Mouse (Mus musculus): Measurements from ENCODE around the gene Gtdc1. TPM values are rescaled to one million over a fixed set of nuclear protein-coding genes. Genes with fewer than 3 reads are reported as not detected.

Gtdc1 gene
- polyA plus RNA-seq, 1 experiment = 7.2 TPM

DNA sequence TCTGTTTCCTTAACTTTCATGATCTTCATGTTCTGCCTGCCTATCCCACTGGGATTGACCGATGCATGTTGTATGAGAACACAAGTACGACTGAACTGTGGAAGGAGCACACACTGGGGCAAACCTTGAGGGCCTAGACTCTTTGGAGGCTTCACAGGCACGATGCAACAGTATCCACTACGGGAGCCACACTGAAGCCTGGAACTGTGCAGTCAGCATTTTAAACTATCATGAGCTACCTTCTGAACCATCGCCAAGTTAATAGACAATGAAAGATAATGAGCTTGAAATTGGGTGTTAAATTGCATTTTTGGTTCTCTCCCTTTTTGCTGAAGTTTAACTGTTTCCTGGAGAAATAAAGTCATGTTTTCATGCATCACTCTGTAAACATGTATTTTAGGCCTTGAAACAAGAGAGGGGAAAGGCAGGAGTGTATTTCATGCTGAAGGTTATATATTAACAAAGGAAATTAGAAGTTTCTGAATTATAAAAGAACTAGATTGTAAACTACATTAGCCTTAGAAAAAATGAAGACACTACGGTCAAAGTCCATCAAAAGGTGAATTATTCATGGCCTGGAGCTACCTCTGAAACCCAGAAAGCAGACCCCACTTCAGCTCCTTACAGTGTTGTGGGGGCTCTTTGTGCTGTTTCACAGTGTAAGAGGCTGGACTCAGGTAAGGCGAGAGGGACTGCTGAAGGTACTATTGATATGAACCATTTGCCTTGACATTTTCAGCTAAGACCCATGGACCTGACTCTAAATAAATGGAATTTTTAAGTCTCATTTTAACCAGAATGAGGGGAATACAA lies 358.1 kb downstream of the Gtdc1 start:
- Histone ChIP-seq H3K27ac (ENCODE audit: insufficient read depth, low read depth, low read length) (peak overlapping the region; percentile 65), H3K4me3 (ENCODE audit: insufficient read depth, low read depth, low read length) (no peak overlapping the region), H3K4me1 (ENCODE audit: control insufficient read depth, insufficient read depth, low read length) (peaks cover 7% of the 10 kb centered on the region; the same call in 1 of the 2 replicates), H3K36me3 (ENCODE audit: control insufficient read depth, insufficient read depth, low read length) (no peaks in the 10 kb centered on the region), H3K27me3 (replicated peaks; ENCODE audit: control insufficient read depth, insufficient read depth, low read length) (no peaks in the 10 kb centered on the region)
- DNase-seq = peak; percentile 81
- TF ChIP-seq CTCF (conservative IDR thresholded peaks at IDR 0.05; ENCODE audit: insufficient read depth, insufficient read length, low read depth, low read length) (no peak), POLR2A (IDR thresholded peaks at IDR 0.05; ENCODE audit: low read depth, low read length) (no peak)
- WGBS = 52% methylated on average over 7 of the region's 7 CpGs

DNA sequence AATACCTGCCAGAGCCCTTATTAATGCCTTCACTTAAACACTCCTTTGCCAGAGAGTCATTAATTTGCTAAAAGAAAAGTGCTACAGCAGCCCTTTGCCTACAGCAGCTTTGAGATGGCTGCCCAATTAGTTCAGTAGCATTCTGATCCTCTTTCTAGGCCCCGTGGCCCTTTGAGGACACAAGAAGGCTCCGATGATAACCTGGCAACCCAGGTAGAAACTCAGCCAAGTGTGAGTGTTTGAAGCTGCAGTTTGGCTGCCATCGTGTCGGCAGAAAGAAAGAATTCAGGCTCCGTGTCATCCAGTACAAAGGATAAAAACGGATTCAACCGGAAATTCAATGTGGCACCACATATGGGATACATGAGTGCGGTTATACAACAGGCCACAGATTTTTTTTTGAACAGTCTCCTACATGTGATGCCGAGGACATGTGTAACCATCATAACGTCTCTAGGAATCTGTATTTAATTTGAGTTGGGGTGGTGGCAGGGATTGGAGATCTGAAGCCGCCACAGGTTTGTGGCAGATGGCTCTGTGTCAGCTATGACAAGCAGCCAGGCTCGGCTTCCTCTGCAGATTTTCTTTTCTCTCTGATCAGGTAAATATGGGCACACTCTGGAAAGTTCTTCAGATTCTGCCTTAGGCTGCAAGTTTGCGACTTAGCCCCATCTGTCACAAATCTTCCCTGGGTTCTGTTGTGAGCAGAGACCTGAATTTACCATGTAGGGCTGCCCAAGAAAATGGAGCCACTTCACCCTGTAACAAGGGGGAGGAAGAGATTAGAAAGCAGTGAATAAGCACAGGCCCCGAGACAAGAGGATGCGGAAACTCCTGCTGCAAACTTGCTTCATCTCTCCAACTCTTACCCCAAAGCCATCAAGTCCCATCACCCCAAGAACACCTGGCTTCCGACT lies 362.4 kb downstream of the Gtdc1 start:
- Histone ChIP-seq H3K27ac (ENCODE audit: insufficient read depth, low read depth, low read length) (no peak overlapping the region), H3K27me3 (replicated peaks; ENCODE audit: control insufficient read depth, insufficient read depth, low read length) (no peaks in the 10 kb centered on the region; the same call in 1 of the 2 replicates), H3K36me3 (ENCODE audit: control insufficient read depth, insufficient read depth, low read length) (no peaks in the 10 kb centered on the region), H3K4me1 (ENCODE audit: control insufficient read depth, insufficient read depth, low read length) (peaks cover 3% of the 10 kb centered on the region; the same call in 1 of the 2 replicates), H3K4me3 (ENCODE audit: insufficient read depth, low read depth, low read length) (no peak overlapping the region)
- 94% methylated on average over 16 of the region's 16 CpGs for WGBS
- DNase-seq = no peak
- TF ChIP-seq POLR2A (IDR thresholded peaks at IDR 0.05; ENCODE audit: low read depth, low read length) (no peak), CTCF (conservative IDR thresholded peaks at IDR 0.05; ENCODE audit: insufficient read depth, insufficient read length, low read depth, low read length) (no peak)

DNA sequence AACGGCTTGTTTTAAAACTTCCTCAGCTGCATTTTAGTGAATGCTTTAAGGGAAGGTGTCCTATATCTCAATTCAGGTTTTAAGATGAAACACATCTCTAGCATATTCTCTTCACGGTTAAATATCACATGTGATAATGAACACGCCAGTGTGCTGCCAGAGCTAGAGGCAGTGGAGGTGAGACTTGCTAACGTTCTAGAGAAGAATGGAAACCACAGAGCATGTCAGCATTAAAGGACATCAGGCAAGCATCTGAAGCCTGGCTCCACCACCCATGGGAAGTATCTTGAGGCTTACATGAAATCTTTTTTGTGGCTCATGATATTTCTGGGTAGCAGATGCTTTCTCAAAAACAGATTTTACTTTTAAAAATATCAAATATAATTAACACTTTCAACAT lies 365.7 kb downstream of the Gtdc1 start:
- H3K27ac ChIP-seq (ENCODE audit: insufficient read depth, low read depth, low read length) = no peak overlapping the region
- TF ChIP-seq CTCF (conservative IDR thresholded peaks at IDR 0.05; ENCODE audit: insufficient read depth, insufficient read length, low read depth, low read length) (no peak), POLR2A (IDR thresholded peaks at IDR 0.05; ENCODE audit: low read depth, low read length) (no peak)
- H3K4me1 ChIP-seq (ENCODE audit: control insufficient read depth, insufficient read depth, low read length) = no peaks in the 10 kb centered on the region
- no peaks in the 10 kb centered on the region; the same call in 1 of the 2 replicates for H3K27me3 ChIP-seq (replicated peaks; ENCODE audit: control insufficient read depth, insufficient read depth, low read length)
- no peak overlapping the region for H3K4me3 ChIP-seq (ENCODE audit: insufficient read depth, low read depth, low read length)
- DNase-seq = no peak
- H3K36me3 ChIP-seq (ENCODE audit: control insufficient read depth, insufficient read depth, low read length) = no peaks in the 10 kb centered on the region
- 92% methylated on average over 4 of the region's 4 CpGs for WGBS

DNA sequence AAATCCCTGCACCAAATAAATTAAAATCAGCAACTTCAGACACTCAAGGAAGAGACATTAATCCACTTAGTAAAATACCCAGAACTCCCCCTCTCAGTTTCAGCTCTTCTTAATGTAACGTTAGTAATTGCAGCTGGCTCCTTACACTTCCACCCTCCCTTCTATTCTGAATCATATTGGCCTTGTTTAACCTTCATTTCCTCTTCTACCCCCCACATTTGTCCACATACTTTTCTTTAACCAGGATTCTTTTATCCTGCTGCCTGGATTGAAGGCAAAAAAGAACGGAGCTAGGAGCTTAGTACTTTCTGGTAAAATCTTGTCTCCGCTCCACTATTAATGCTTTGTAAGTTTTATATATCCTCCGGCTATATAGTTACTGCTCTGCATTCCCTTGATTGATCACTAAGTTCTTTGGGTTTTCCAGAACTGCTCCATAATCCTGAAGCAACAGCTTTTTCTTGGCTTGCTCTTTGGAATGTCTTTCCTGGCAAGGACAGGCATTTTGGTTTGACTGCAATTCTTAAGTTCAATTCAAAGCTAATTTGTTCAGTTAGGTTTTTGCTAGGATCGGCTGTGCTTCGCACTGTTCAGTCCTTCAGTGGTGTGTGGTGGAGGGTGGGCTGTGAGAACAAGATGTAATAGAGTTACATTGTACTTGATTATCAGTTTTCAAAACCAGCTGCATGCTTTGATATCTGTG lies 368.1 kb downstream of the Gtdc1 start:
- H3K36me3 ChIP-seq (ENCODE audit: control insufficient read depth, insufficient read depth, low read length) = no peaks in the 10 kb centered on the region
- H3K4me3 ChIP-seq (ENCODE audit: insufficient read depth, low read depth, low read length) = no peak overlapping the region
- H3K27ac ChIP-seq (ENCODE audit: insufficient read depth, low read depth, low read length) = peak overlapping the region; percentile 26; the same call in 1 of the 2 replicates
- H3K4me1 ChIP-seq (ENCODE audit: control insufficient read depth, insufficient read depth, low read length) = peaks cover 2% of the 10 kb centered on the region; the same call in 1 of the 2 replicates
- TF ChIP-seq POLR2A (IDR thresholded peaks at IDR 0.05; ENCODE audit: low read depth, low read length) (no peak), CTCF (conservative IDR thresholded peaks at IDR 0.05; ENCODE audit: insufficient read depth, insufficient read length, low read depth, low read length) (no peak)
- peak; percentile 52 for DNase-seq
- no peaks in the 10 kb centered on the region; the same call in 1 of the 2 replicates for H3K27me3 ChIP-seq (replicated peaks; ENCODE audit: control insufficient read depth, insufficient read depth, low read length)
- 57% methylated on average over 6 of the region's 6 CpGs for WGBS

DNA sequence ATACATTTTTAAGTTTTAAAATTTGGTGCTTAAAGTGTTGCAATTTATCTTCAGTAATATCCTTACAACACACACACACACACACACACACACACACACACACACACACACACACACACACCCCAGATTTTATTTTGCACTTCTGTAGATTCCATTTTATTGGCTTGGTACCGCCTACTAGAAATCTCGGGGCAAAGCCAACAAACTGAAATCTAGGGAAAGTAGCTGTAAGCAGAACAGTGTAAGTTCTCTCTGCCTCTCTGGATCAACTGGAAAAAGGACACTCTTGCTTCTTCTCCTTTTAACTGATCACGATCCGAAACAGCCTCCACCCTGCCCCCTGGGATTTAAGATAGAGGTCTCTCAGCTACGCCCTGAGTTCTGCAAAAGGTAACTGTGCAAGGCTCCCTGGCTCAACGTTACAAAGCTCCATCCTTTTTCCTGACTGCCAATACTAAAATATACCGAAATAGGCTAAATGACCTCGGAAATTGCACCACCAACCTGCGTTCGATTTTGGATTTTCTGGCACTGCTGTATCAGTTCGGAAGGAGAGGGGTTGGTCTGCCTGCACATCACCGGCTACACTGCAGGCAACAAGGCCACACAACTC lies 369.7 kb downstream of the Gtdc1 start:
- Histone ChIP-seq H3K4me1 (ENCODE audit: control insufficient read depth, insufficient read depth, low read length) (peaks cover 2% of the 10 kb centered on the region; the same call in 1 of the 2 replicates), H3K27me3 (replicated peaks; ENCODE audit: control insufficient read depth, insufficient read depth, low read length) (no peaks in the 10 kb centered on the region), H3K27ac (ENCODE audit: insufficient read depth, low read depth, low read length) (peak overlapping the region; percentile 79), H3K36me3 (ENCODE audit: control insufficient read depth, insufficient read depth, low read length) (no peaks in the 10 kb centered on the region), H3K4me3 (ENCODE audit: insufficient read depth, low read depth, low read length) (peak overlapping the region; percentile 21)
- 67% methylated on average over 12 of the region's 12 CpGs for WGBS
- peak; percentile 34 for DNase-seq
- TF ChIP-seq POLR2A (IDR thresholded peaks at IDR 0.05; ENCODE audit: low read depth, low read length) (no peak), CTCF (conservative IDR thresholded peaks at IDR 0.05; ENCODE audit: insufficient read depth, insufficient read length, low read depth, low read length) (no peak)

DNA sequence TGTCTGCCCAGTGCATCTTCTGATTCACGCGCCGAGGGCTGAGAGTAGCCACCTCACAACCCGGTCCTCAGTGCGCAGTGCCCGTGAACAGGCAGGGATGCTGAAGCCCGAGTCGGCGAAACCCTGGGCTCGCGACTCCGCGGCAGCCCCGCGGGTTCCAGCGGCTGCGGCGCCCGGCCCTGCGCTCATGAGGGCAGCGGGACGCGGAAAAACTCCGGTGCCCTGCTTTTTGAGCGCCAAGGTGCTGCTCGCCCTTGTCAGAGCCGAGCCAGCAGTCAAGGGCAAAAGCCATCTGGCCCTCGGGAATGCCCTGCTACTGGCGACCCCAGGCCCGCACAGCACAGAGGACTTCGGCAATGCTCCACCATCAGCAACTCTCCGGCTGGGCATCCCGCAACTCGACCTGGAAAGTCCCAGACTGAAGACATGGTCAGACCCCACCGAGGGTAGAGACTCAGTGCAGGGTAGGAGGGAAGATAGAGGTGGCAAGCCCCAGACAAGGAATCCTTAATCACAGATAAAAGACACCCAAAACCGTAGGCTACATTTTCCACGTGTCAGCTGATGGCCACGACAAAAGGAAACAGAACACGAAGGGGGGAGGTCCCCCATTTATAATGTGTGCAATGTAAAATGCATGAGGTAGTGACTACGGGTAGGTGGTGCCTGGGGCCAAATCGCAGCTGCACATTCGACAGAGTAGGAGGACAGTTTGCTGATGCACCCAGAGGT lies 370.4 kb downstream of the Gtdc1 start:
- 5% methylated on average over 42 of the region's 42 CpGs for WGBS
- no peak for TF ChIP-seq POLR2A (IDR thresholded peaks at IDR 0.05; ENCODE audit: low read depth, low read length)
- TF ChIP-seq CTCF (conservative IDR thresholded peaks at IDR 0.05; ENCODE audit: insufficient read depth, insufficient read length, low read depth, low read length) = no peak
- Histone ChIP-seq H3K4me3 (ENCODE audit: insufficient read depth, low read depth, low read length) (peak overlapping the region; percentile 59), H3K36me3 (ENCODE audit: control insufficient read depth, insufficient read depth, low read length) (no peaks in the 10 kb centered on the region), H3K27ac (ENCODE audit: insufficient read depth, low read depth, low read length) (peak overlapping the region; percentile 73), H3K4me1 (ENCODE audit: control insufficient read depth, insufficient read depth, low read length) (peaks cover 2% of the 10 kb centered on the region; the same call in 1 of the 2 replicates), H3K27me3 (replicated peaks; ENCODE audit: control insufficient read depth, insufficient read depth, low read length) (no peaks in the 10 kb centered on the region)
- peak; percentile 42 for DNase-seq
